Mouse (Mus musculus) intestine, embryonic 15.5 days (tissue): ENCODE results near the gene Cblb. TPM values are rescaled to one million over a fixed set of nuclear protein-coding genes. Genes with fewer than 3 reads are reported as not detected.

Experiments used
- ATAC-seq: fragments of 200-750 bp; cut with Nextera tagmentation; 2 replicates; pipeline ENCODE4 v1.8.0; 2017; ENCODE audit warnings: moderate TSS enrichment, moderate library complexity
- H3K27ac ChIP-seq: fragments of 300-500 bp; sonication (generic); 2 replicates; pipeline ENCODE4 v1.5.1; 2015; ENCODE audit warnings: mild to moderate bottlenecking, inconsistent platforms
- H3K27me3 ChIP-seq: fragments of 300-500 bp; sonication (generic); replicated peaks from 2 replicates; pipeline ENCODE4 v1.6.1; 2015; ENCODE audit warnings: inconsistent platforms
- H3K36me3 ChIP-seq: fragments of 300-500 bp; sonication (generic); 2 replicates; pipeline ENCODE4 v1.6.1; 2015; ENCODE audit warnings: inconsistent platforms
- H3K4me1 ChIP-seq: fragments of 300-500 bp; sonication (generic); replicated peaks from 2 replicates; pipeline ENCODE4 v1.6.1; 2015; ENCODE audit warnings: inconsistent platforms
- H3K4me2 ChIP-seq: fragments of 300-500 bp; sonication (generic); replicated peaks from 2 replicates; pipeline ENCODE4 v1.6.1; 2015; ENCODE audit warnings: mild to moderate bottlenecking, inconsistent platforms
- H3K4me3 ChIP-seq: fragments of 300-500 bp; sonication (generic); replicated peaks from 2 replicates; pipeline ENCODE4 v1.5.1; 2015; ENCODE audit warnings: inconsistent platforms
- H3K9ac ChIP-seq: fragments of 300-500 bp; sonication (generic); 2 replicates; pipeline ENCODE4 v1.6.1; 2015; ENCODE audit warnings: inconsistent platforms
- H3K9me3 ChIP-seq: fragments of 300-500 bp; sonication (generic); 2 replicates; pipeline ENCODE4 v1.6.1; 2016; ENCODE audit warnings: inconsistent platforms
- WGBS: fragments of 180-500 bp; shearing (Covaris S2); methylation state at CpG from one replicate; pipeline ENCODE4 v1.1.7; 2015; 5-methylcytosine and 5-hydroxymethylcytosine counted together
- polyA plus RNA-seq: library from polyadenylated mRNA; unstranded; fragments of >200 nt; fragmentation: Nextera tagmentation; extraction: Ambion mirVana; gene quantifications from 2 replicates; pipeline ENCODE4 v1.2.1, GENCODE M21; 2015

Gene Cblb
- polyA plus RNA-seq, 1 experiment from 2014 or later = 7.0 TPM

DNA sequence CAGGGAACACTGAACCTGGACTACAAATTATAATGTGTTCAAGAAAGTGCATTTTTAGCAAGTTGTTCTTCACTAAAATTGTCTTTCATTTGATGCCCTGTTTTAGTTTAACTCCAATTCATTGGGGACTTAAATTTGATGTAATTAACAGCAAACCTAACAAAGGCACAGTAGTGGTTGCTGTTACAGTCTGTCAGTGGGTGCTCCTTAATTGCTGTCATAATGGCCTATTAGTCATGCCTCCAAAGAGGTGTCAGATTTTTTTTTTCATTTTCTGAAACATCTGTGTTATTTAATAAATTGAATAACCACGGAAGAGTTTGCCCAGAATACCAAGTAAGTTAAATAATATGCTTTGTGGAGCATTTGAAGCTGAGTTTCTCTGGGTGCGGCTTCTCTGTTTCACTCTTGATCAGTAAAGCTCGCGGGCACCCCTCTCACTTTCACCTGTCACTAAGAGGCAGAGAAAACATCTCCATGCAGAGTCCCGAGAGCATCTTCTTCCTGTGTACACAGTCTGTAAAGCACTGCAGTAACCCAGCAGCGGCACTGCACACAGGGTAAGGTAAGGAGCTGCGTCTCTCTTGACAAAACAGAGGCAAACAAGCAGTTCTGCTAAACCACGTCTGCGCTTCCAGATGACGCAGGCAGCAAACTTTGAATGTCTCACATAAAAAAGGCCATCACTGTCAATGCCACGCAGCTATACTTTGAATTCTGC, 116.1 kb downstream of the Cblb start:
- Histone ChIP-seq H3K9me3 (no peaks in the 10 kb centered on the region), H3K36me3 (no peaks in the 10 kb centered on the region), H3K27ac (no peak overlapping the region), H3K9ac (no peak overlapping the region), H3K4me1 (no peaks in the 10 kb centered on the region), H3K4me3 (no peak overlapping the region), H3K27me3 (no peaks in the 10 kb centered on the region), H3K4me2 (no peak overlapping the region)
- ATAC-seq = no peak
- 83% methylated on average over 11 of the region's 11 CpGs for WGBS

DNA sequence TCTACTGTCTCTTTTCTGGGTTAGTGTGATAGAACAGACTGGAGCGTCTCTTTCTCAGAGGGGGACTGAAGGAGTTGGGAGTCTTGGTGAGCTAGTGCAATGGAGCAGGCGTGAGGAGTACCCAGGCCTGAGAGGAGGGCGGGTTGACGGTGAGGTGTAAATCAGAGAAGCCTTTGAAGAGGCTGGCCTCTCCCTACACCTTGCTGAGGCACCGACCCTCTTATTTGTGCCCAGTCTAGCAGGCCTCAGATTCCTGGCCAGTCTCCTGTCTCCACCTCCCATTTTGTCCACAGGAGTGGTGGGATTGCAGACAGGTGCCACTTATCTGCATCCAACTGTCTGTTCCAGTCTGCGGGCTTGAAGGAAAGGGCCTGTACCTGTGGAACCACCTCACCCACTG, 117.0 kb downstream of the Cblb start:
- 62% methylated on average over 6 of the region's 6 CpGs for WGBS
- no peaks in the 10 kb centered on the region for H3K27me3 ChIP-seq
- no peak overlapping the region for H3K4me2 ChIP-seq
- no peak overlapping the region for H3K4me3 ChIP-seq
- no peak for ATAC-seq
- no peaks in the 10 kb centered on the region for H3K4me1 ChIP-seq
- H3K9me3 ChIP-seq = no peaks in the 10 kb centered on the region
- no peak overlapping the region for H3K9ac ChIP-seq
- no peaks in the 10 kb centered on the region for H3K36me3 ChIP-seq
- H3K27ac ChIP-seq = no peak overlapping the region

DNA sequence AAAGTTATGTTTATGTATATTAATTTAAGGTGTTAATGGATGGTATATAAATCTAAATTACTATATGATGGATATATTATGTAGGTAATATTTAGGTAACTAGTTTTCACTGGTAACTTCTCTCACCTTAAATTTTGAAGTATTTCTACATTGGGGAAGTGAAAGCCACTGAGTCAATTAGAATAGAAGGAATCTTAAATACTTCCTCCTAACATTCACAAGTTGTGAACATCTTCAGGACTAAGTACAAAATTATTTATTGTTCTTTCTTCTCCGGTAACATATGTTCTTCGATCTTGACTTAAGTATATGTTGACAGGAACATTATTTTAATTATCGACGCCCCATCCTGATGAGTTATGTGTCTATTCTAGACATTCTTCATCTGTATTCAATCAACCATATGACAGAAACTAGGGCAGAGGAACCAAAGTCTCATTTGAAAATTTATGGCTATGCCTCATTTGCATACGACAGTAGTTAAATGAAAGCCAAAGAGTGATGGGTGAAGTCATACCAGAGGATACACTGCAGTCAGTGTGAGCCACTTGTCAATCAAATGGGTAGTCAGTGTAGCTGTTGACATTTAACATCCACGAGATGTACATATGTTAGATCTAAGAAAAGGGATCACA, 118.2 kb downstream of the Cblb start:
- WGBS = 91% methylated on average over 6 of the region's 6 CpGs
- no peak overlapping the region for H3K9ac ChIP-seq
- H3K27me3 ChIP-seq = no peaks in the 10 kb centered on the region
- no peaks in the 10 kb centered on the region for H3K4me1 ChIP-seq
- no peaks in the 10 kb centered on the region for H3K9me3 ChIP-seq
- no peaks in the 10 kb centered on the region for H3K36me3 ChIP-seq
- no peak overlapping the region for H3K4me2 ChIP-seq
- no peak overlapping the region for H3K27ac ChIP-seq
- no peak overlapping the region for H3K4me3 ChIP-seq
- ATAC-seq = no peak

DNA sequence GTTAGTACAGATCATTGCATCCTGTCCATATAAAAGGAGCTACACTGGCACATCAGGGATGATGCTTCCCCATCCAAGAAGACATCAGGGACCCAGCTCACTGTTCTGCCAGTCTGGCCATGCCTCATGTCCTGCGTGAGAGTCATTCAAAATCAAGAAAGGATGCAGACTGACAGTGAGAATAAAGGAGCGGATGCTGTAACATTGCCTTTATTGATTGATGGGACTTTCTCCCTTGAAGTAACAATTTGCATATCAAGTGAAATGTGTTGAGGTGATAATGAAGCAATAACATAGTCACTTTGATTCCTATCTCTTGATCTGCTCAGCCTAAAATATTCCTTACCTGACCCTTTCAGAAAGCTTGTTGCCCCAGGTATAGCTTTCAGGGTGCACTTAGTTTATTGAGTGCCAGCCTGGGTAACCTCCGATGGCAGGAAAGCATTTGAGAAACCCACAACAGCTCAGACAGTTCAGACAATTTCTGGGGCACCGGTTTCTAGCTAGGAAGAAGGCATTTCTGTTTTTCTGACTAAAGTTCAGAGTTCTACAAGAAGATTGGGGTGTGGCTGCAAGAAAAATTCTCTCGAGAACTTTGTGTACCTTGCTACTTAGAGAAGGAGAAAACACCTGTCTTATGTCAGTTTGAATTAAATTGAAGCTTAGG, 124.1 kb downstream of the Cblb start:
- Histone ChIP-seq H3K4me3 (no peak overlapping the region), H3K4me1 (no peaks in the 10 kb centered on the region), H3K27ac (no peak overlapping the region), H3K9ac (no peak overlapping the region), H3K4me2 (no peak overlapping the region), H3K9me3 (no peaks in the 10 kb centered on the region), H3K36me3 (no peaks in the 10 kb centered on the region), H3K27me3 (no peaks in the 10 kb centered on the region)
- peak; percentile 62 for ATAC-seq
- WGBS = 72% methylated on average over 5 of the region's 5 CpGs

DNA sequence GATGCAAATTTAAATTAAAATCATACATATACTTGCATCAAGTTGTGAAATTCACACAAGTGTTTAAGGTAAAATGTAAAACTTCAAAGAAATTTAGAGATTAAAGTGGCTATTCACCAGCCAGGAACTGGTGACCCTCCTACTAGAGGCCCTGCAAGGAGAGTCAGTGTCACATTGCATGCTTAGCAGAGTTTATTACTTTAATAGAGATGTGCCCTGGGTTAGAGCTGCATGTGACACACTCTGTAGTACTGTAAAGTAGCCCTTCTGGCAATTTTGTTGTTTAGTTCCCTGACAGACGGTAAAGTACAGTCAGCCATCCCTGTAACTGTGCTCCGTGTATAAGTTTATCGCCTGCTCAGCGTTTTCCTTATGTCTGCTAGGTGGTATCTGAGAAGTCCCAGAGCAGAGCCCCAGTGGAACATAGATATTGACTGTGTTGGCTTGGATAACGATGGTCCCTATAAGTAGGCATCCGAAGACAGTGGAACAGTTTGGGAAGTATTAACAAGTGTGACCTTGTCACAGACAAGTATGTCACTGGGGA, 129.0 kb downstream of the Cblb start:
- H3K27me3 ChIP-seq = no peaks in the 10 kb centered on the region
- H3K4me3 ChIP-seq = no peak overlapping the region
- H3K27ac ChIP-seq = no peak overlapping the region
- no peak for ATAC-seq
- 87% methylated on average over 6 of the region's 6 CpGs for WGBS
- H3K9me3 ChIP-seq = no peaks in the 10 kb centered on the region
- no peaks in the 10 kb centered on the region for H3K4me1 ChIP-seq
- no peak overlapping the region for H3K9ac ChIP-seq
- H3K4me2 ChIP-seq = no peak overlapping the region
- no peaks in the 10 kb centered on the region; the same call in 1 of the 2 replicates for H3K36me3 ChIP-seq

DNA sequence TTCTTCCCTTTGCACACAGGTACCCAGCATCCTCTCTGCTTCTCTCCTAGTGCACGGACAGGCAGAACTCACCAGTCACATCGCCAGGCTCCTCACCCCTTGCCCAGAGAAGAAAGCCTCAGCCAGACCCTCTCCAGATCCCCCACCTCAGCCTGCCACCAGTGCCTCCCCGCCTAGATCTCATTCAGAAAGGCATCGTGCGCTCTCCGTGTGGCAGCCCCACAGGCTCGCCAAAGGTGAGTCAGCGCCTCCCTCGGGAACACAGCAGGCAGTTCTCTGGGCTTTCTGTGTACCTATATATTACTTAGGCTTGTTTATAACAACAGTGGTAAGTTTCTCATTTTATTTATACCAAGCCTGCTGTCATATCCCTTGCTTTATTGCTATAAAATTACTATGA, 133.2 kb downstream of the Cblb start:
- no peaks in the 10 kb centered on the region for H3K27me3 ChIP-seq
- H3K27ac ChIP-seq = no peak overlapping the region
- no peaks in the 10 kb centered on the region for H3K4me1 ChIP-seq
- no peaks in the 10 kb centered on the region; the same call in 1 of the 2 replicates for H3K36me3 ChIP-seq
- H3K4me2 ChIP-seq = no peak overlapping the region
- H3K4me3 ChIP-seq = no peak overlapping the region
- WGBS = 91% methylated on average over 9 of the region's 9 CpGs
- ATAC-seq = no peak
- H3K9ac ChIP-seq = no peak overlapping the region
- no peaks in the 10 kb centered on the region for H3K9me3 ChIP-seq

DNA sequence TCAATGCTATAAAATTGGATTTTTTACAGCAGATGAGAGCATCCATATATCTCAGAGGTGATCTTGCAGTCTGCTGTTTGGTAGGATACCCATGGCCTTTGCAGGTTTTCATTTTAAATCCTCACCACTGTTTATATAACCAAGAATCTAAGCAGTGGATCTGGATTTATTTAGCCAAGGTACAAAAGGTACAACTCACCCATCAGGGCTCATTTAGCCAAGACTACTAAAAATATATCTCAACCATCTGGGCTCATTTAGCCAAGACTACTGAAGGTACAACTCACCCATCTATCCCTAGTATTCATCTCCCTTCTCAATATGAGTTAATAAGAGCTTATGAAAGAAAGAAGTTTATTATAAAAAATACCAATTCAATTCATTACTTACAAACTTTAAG, 142.2 kb downstream of the Cblb start:
- H3K27me3 ChIP-seq = no peaks in the 10 kb centered on the region
- no peaks in the 10 kb centered on the region for H3K4me1 ChIP-seq
- H3K9me3 ChIP-seq = no peaks in the 10 kb centered on the region
- no peak overlapping the region for H3K4me2 ChIP-seq
- no peak overlapping the region for H3K9ac ChIP-seq
- no peaks in the 10 kb centered on the region for H3K36me3 ChIP-seq
- no peak for ATAC-seq
- no peak overlapping the region for H3K27ac ChIP-seq
- no peak overlapping the region for H3K4me3 ChIP-seq

DNA sequence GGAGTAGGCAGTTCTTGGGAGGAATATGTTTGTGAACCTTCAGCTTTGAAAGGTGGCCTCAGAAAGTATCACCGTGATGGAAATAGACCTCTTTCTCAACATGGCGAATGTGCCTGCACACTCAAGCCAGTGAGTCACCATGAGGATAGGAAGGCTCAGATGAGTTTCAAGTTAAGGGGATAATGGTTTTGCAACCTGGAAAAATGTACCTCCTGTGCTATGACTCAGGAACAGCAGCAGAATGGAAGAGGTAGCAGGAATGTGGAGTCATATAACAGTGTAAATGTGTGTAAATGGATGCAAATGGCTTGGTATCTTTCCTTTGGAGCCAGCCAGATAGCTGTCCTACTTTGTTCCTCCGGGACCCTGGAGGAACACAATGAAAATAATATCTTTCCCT, 148.8 kb downstream of the Cblb start:
- 93% methylated on average over 3 of the region's 3 CpGs for WGBS

DNA sequence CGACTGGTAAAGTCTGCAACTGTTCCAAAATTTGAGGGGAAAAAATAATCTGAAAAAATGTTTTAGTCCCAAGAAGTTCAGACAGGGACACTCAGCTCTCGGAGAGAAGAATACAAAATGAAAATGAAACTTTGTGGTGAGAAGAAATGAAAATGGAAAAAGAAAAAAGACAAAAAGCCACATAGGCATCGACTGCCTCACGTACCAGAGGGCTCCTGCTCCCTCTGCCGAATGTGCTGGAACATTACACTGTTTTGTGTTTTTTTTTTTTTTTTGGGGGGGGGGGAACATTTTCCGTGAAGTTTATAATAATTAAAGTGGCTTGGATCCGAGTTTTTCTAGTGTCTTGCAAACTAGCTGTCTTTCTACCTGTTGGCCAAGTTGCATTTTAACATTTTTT, 151.0 kb downstream of the Cblb start:
- no peaks in the 10 kb centered on the region for H3K9me3 ChIP-seq
- H3K4me2 ChIP-seq = no peak overlapping the region
- H3K36me3 ChIP-seq = no peaks in the 10 kb centered on the region
- no peak overlapping the region for H3K27ac ChIP-seq
- no peaks in the 10 kb centered on the region for H3K4me1 ChIP-seq
- H3K4me3 ChIP-seq = no peak overlapping the region
- 81% methylated on average over 7 of the region's 7 CpGs for WGBS
- H3K27me3 ChIP-seq = no peaks in the 10 kb centered on the region
- ATAC-seq = no peak
- no peak overlapping the region for H3K9ac ChIP-seq

More for the DNA sequence above, 148.8 kb downstream of the Cblb start:
- no peak overlapping the region for H3K4me2 ChIP-seq
- no peaks in the 10 kb centered on the region for H3K27me3 ChIP-seq
- no peak overlapping the region for H3K9ac ChIP-seq
- H3K9me3 ChIP-seq = no peaks in the 10 kb centered on the region
- H3K27ac ChIP-seq = no peak overlapping the region
- no peak for ATAC-seq
- no peak overlapping the region for H3K4me3 ChIP-seq
- no peaks in the 10 kb centered on the region for H3K36me3 ChIP-seq
- H3K4me1 ChIP-seq = no peaks in the 10 kb centered on the region

DNA sequence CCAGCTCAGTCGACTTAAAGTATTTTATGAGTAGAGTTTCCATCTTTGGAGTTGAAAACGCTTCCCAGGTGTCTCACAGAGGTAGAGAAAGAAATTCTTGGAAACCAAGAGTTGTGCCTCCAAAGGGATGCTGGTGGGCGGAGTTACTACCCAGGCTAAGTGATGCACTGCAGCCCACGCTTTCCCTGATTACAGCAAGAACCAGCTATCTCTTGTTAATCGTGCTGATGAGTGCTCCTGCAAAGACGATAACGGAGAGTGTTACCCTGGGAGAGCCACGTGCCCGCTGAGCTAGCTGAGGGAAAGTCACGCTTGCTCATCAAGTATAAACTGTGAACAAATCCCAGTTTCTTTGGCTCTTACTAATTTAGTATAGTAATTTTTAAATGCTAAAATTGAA, 153.3 kb downstream of the Cblb start:
- H3K4me2 ChIP-seq = no peak overlapping the region
- no peak for ATAC-seq
- H3K27me3 ChIP-seq = no peaks in the 10 kb centered on the region
- no peak overlapping the region for H3K4me3 ChIP-seq
- H3K36me3 ChIP-seq = no peaks in the 10 kb centered on the region
- no peak overlapping the region for H3K9ac ChIP-seq
- H3K9me3 ChIP-seq = no peaks in the 10 kb centered on the region
- H3K27ac ChIP-seq = no peak overlapping the region
- no peaks in the 10 kb centered on the region for H3K4me1 ChIP-seq
- 87% methylated on average over 10 of the region's 10 CpGs for WGBS

DNA sequence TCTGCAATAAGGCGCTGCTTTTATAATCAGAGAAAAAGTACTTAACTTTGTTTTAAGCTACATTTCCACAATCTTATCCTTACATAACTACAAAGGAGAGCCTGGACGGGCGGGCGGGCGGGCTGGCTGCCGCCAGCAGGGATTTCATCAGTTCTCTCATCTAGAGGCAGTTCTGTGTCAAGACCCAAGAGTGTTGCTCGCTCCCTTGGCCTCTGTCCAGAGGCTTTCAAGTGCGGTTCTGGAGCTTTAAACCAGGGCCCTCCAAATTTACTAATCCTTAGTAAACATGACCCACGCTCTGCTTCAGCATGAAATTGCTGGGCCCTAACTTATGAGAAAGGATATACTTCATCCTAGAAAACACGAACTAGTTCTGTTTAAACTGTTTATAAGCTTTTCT, 155.7 kb downstream of the Cblb start:
- no peak for ATAC-seq
- H3K27ac ChIP-seq = no peak overlapping the region
- H3K27me3 ChIP-seq = no peaks in the 10 kb centered on the region
- no peaks in the 10 kb centered on the region for H3K36me3 ChIP-seq
- H3K4me3 ChIP-seq = no peak overlapping the region
- no peak overlapping the region for H3K4me2 ChIP-seq
- no peak overlapping the region for H3K9ac ChIP-seq
- no peaks in the 10 kb centered on the region for H3K9me3 ChIP-seq
- H3K4me1 ChIP-seq = no peaks in the 10 kb centered on the region
- 50% methylated on average over 10 of the region's 10 CpGs for WGBS

DNA sequence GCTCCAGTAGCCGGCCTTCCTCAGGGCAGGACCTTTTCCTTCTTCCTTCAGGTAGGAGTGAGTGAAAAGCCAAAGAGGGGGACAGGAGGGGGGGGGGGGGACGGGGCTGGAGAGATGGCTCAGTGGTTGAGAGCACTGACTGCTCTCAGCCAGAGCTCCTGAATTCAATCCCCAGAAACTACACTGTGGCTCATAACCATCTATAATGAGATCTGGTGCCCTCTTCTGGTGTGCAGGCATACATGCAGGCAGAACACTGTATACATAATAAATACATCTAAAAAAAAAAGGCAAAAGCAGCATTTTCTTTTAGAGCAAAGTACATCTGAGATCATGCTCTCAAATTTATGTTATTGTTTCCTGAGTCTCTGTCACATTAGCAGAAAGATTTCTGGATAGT, 158.1 kb downstream of the Cblb start:
- 94% methylated on average over 2 of the region's 2 CpGs for WGBS
- Histone ChIP-seq H3K36me3 (no peaks in the 10 kb centered on the region), H3K27me3 (no peaks in the 10 kb centered on the region), H3K9me3 (no peaks in the 10 kb centered on the region), H3K27ac (no peak overlapping the region), H3K4me2 (no peak overlapping the region), H3K4me1 (no peaks in the 10 kb centered on the region), H3K4me3 (no peak overlapping the region), H3K9ac (no peak overlapping the region)
- ATAC-seq = 0 out of 2 replicates have a peak, but pooled peaks have one; percentile 10
